In the genomic region with DNA sequence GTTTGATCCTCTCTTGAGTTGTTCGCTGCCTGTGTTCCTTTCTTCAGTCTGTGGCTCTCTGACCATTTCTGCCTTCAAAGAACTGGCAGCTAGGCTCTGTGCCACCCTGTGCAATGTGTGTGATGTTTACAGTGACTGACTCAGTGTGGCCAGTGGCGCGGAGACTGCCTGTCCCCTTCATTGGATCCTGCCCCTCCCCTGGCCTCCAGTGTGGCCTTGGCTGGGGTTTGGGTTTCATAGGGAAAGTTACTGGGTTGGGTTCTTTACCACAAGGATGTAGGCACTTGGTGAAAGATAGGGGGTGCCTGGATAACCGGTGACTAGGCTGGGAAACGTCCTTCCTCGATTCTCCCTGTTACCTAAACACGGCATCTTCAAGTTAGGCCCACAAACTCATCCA, we compare ENCODE assay signal across 16 mouse cellular contexts. TPM values are rescaled to one million over a fixed set of nuclear protein-coding genes. Genes with fewer than 3 reads are reported as not detected.
A peak's percentile ranks its signal among the peaks of the same experiment; 100 is the strongest.
DNase-seq lines count a peak whose midpoint lies in the region; ATAC-seq and TF ChIP-seq lines count a peak whose summit lies in the region.
"Had no signal": no experiment of that assay in that cellular context is flagged by ENCODE, and none has a peak within 500 bp of the region (broad histone marks: within the 10 kb centered on the region; RNA-seq: fewer than 3 reads in every experiment).

No protein-coding gene starts in this region.

- DNase-seq in hindbrain, postnatal 0 days (ENCODE audit: low spot score): no peak
- DNase-seq in adrenal gland, postnatal 14 days: peak; percentile 73
- no peak for DNase-seq in layer of hippocampus, postnatal 36 days
- DNase-seq in right cerebral cortex, postnatal 36 days (ENCODE audit: low spot score in 2 of 2): no peak
- DNase-seq: cerebellum, adult 11 months; cerebellum, postnatal 25 days; gastrocnemius, postnatal 36 days; heart, postnatal 14 days; liver; liver, postnatal 0 days; thymus, postnatal 36 days had no signal

- peak overlapping the region; percentile 86 for H3K27ac ChIP-seq in hindbrain, embryonic 13.5 days
- H3K27ac ChIP-seq in hindbrain, postnatal 0 days: no peak overlapping the region; the same call in 1 of the 2 replicates
- H3K27ac ChIP-seq in neural tube, embryonic 13.5 days (replicated peaks): peak overlapping the region; percentile 67
- H3K27ac ChIP-seq in neural tube, embryonic 15.5 days (replicated peaks): no peak overlapping the region
- H3K27ac ChIP-seq: forebrain, embryonic 13.5 days had no signal

- WGBS in hindbrain, embryonic 13.5 days: 85% methylated on average over 7 of the region's 7 CpGs
- 87% methylated on average over 7 of the region's 7 CpGs for WGBS in hindbrain, postnatal 0 days
- 86% methylated on average over 7 of the region's 7 CpGs for WGBS in neural tube, embryonic 13.5 days
- WGBS in neural tube, embryonic 15.5 days: 80% methylated on average over 7 of the region's 7 CpGs

- no peaks in the 10 kb centered on the region for H3K27me3 ChIP-seq in hindbrain, embryonic 13.5 days
- H3K27me3 ChIP-seq in hindbrain, postnatal 0 days (ENCODE audit: insufficient read depth, low read length): no peaks in the 10 kb centered on the region
- no peaks in the 10 kb centered on the region for H3K27me3 ChIP-seq in neural tube, embryonic 13.5 days
- H3K27me3 ChIP-seq in neural tube, embryonic 15.5 days (replicated peaks): no peaks in the 10 kb centered on the region
- H3K27me3 ChIP-seq: forebrain, embryonic 13.5 days had no signal

- no peaks in the 10 kb centered on the region for H3K9me3 ChIP-seq in hindbrain, embryonic 13.5 days
- no peaks in the 10 kb centered on the region for H3K9me3 ChIP-seq in hindbrain, postnatal 0 days (ENCODE audit: low read length)
- H3K9me3 ChIP-seq in neural tube, embryonic 13.5 days: no peaks in the 10 kb centered on the region
- H3K9me3 ChIP-seq in neural tube, embryonic 15.5 days (replicated peaks): no peaks in the 10 kb centered on the region
- H3K9me3 ChIP-seq: forebrain, embryonic 13.5 days had no signal

- no peaks in the 10 kb centered on the region for H3K36me3 ChIP-seq in hindbrain, embryonic 13.5 days
- H3K36me3 ChIP-seq in hindbrain, postnatal 0 days (ENCODE audit: insufficient read depth, low read length): no peaks in the 10 kb centered on the region
- no peaks in the 10 kb centered on the region for H3K36me3 ChIP-seq in neural tube, embryonic 13.5 days
- H3K36me3 ChIP-seq in neural tube, embryonic 15.5 days: no peaks in the 10 kb centered on the region

- H3K4me3 ChIP-seq in hindbrain, embryonic 13.5 days: no peak overlapping the region
- no peak overlapping the region for H3K4me3 ChIP-seq in hindbrain, postnatal 0 days (ENCODE audit: low read length)
- H3K4me3 ChIP-seq in neural tube, embryonic 13.5 days: no peak overlapping the region
- H3K4me3 ChIP-seq in neural tube, embryonic 15.5 days (replicated peaks): no peak overlapping the region
- H3K4me3 ChIP-seq: forebrain, embryonic 13.5 days had no signal

- H3K4me2 ChIP-seq in hindbrain, embryonic 13.5 days: no peak overlapping the region
- no peak overlapping the region for H3K4me2 ChIP-seq in hindbrain, postnatal 0 days (ENCODE audit: low read depth, low read length)
- no peak overlapping the region for H3K4me2 ChIP-seq in neural tube, embryonic 13.5 days
- no peak overlapping the region for H3K4me2 ChIP-seq in neural tube, embryonic 15.5 days
- H3K4me2 ChIP-seq: forebrain, embryonic 13.5 days; heart, embryonic 11.5 days had no signal

- peaks cover 21% of the 10 kb centered on the region for H3K4me1 ChIP-seq in hindbrain, embryonic 13.5 days (replicated peaks)
- H3K4me1 ChIP-seq in hindbrain, postnatal 0 days (ENCODE audit: insufficient read depth, low read length): peaks cover 2% of the 10 kb centered on the region; the same call in 1 of the 2 replicates
- peaks cover 11% of the 10 kb centered on the region for H3K4me1 ChIP-seq in neural tube, embryonic 13.5 days (replicated peaks)
- H3K4me1 ChIP-seq in neural tube, embryonic 15.5 days: peaks cover 10% of the 10 kb centered on the region

- no peak for TF ChIP-seq CTCF in hindbrain, postnatal 0 days (IDR thresholded peaks at IDR 0.05; ENCODE audit: low read depth)

- no peak overlapping the region for H3K9ac ChIP-seq in hindbrain, embryonic 13.5 days
- no peak overlapping the region for H3K9ac ChIP-seq in hindbrain, postnatal 0 days (replicated peaks; ENCODE audit: low read length)
- no peak overlapping the region for H3K9ac ChIP-seq in neural tube, embryonic 13.5 days
- no peak overlapping the region for H3K9ac ChIP-seq in neural tube, embryonic 15.5 days (replicated peaks)
- H3K9ac ChIP-seq: forebrain, embryonic 13.5 days; liver, postnatal 0 days had no signal

- ATAC-seq in hindbrain, embryonic 13.5 days (ENCODE audit: low FRiP score): no peak
- no peak for ATAC-seq in hindbrain, postnatal 0 days
- no peak for ATAC-seq in neural tube, embryonic 13.5 days (ENCODE audit: low read depth)
- ATAC-seq in neural tube, embryonic 15.5 days (ENCODE audit: low FRiP score): no peak
- ATAC-seq: forebrain, embryonic 13.5 days; liver, postnatal 0 days had no signal

RNA-seq across cellular contexts. Expression of gene Rhou, which starts 31.1 kb away (rescaled TPM):
- 11.3 and 12.2 TPM in 2 replicates for polyA plus RNA-seq in hindbrain, embryonic 13.5 days (2015; fragmentation: Nextera tagmentation; extraction: Ambion mirVana)
- total RNA-seq in hindbrain, postnatal 0 days (2014; rRNA removed): 22.1 and 25.2 TPM in 2 replicates
- 7.8 and 7.9 TPM in 2 replicates for polyA plus RNA-seq in hindbrain, postnatal 0 days (2015; fragmentation: Nextera tagmentation; extraction: Ambion mirVana)
- polyA plus RNA-seq in neural tube, embryonic 13.5 days (2015; fragmentation: Nextera tagmentation; extraction: Ambion mirVana): 15.9 and 16.1 TPM in 2 replicates
- polyA plus RNA-seq in neural tube, embryonic 15.5 days (2015; fragmentation: Nextera tagmentation; extraction: Ambion mirVana): 12.4 and 12.7 TPM in 2 replicates
- total RNA-seq in adrenal gland, postnatal 14 days (2021): 40.8 and 46.5 TPM in 2 replicates
- 10 to 100 TPM; 36.0 to 45.7 TPM for total RNA-seq in layer of hippocampus, postnatal 36 days (2021)

Comparison
In these comparisons a context has a peak if more than half of its experiments do, and no peak if none do; other contexts are left out.
1. H3K27ac ChIP-seq: peak in hindbrain, embryonic 13.5 days (single experiment) and neural tube, embryonic 13.5 days (single experiment); none in hindbrain, postnatal 0 days (single experiment) and neural tube, embryonic 15.5 days (single experiment).